Mouse (Mus musculus) embryonic fibroblast, embryonic 13.5 days (primary cell): ENCODE measurements around the gene Ncor2.

Source experiments
- CTCF ChIP-seq: IDR thresholded peaks from 2 replicates; pipeline ENCODE4 v1.5.1; 2011; ENCODE audit warnings: mild to moderate bottlenecking, control low read depth, low read length, moderate library complexity, borderline replicate concordance; ENCODE audit not compliant: insufficient read depth
- POLR2A ChIP-seq: IDR thresholded peaks from 2 replicates; pipeline ENCODE4 v1.6.1; 2011; ENCODE audit warnings: low read depth, mild to moderate bottlenecking, control low read depth, low read length, moderate library complexity

GRCm38 (mm10) chr5:125156418-125157205, 22.4 kb downstream of the Ncor2 start:
- no peak for TF ChIP-seq POLR2A
- no peak for TF ChIP-seq CTCF
